Mouse (Mus musculus): ENCODE data around the gene Lsm4.

The Lsm4 gene

GRCm38 (mm10) chr8:70655469-70655868 is 17.6 kb upstream of the Lsm4 start:
- H3K36me3 ChIP-seq (ENCODE audit: insufficient read depth, low read length): peaks cover 63% of the 10 kb centered on the region
- no peaks in the 10 kb centered on the region for H3K27me3 ChIP-seq (ENCODE audit: insufficient read depth, low read length)
- H3K9me3 ChIP-seq (ENCODE audit: low read length): no peaks in the 10 kb centered on the region
- TF ChIP-seq NANOG (IDR thresholded peaks at IDR 0.05; ENCODE audit: borderline replicate concordance, low read length): no peak
- no peak for TF ChIP-seq POU5F1 (IDR thresholded peaks at IDR 0.05; ENCODE audit: borderline replicate concordance, low read length)
- TF ChIP-seq CTCF (conservative IDR thresholded peaks at IDR 0.05; ENCODE audit: low read length): no peak
- no peak overlapping the region for H3K4me3 ChIP-seq (replicated peaks; ENCODE audit: low read length)
- H3K4me1 ChIP-seq (replicated peaks; ENCODE audit: low read depth, low read length): peaks cover 79% of the 10 kb centered on the region

- peaks cover 55% of the 10 kb centered on the region for H3K36me3 ChIP-seq (ENCODE audit: insufficient read depth, low read length)
- no peak for TF ChIP-seq CTCF (conservative IDR thresholded peaks at IDR 0.05; ENCODE audit: low read length)
- no peak for TF ChIP-seq POU5F1 (IDR thresholded peaks at IDR 0.05; ENCODE audit: borderline replicate concordance, low read length)
- no peak for TF ChIP-seq NANOG (IDR thresholded peaks at IDR 0.05; ENCODE audit: borderline replicate concordance, low read length)
- no peaks in the 10 kb centered on the region for H3K27me3 ChIP-seq (ENCODE audit: insufficient read depth, low read length)
- peaks cover 78% of the 10 kb centered on the region for H3K4me1 ChIP-seq (replicated peaks; ENCODE audit: low read depth, low read length)
- H3K4me3 ChIP-seq (replicated peaks; ENCODE audit: low read length): peak overlapping the region; percentile 41
- H3K9me3 ChIP-seq (ENCODE audit: low read length): no peaks in the 10 kb centered on the region
Observed at GRCm38 (mm10) chr8:70656193-70656790, 16.8 kb upstream of the Lsm4 start.

GRCm38 (mm10) chr8:70657214-70657613 is 15.8 kb upstream of the Lsm4 start:
- H3K36me3 ChIP-seq (ENCODE audit: insufficient read depth, low read length): peaks cover 46% of the 10 kb centered on the region
- TF ChIP-seq NANOG (IDR thresholded peaks at IDR 0.05; ENCODE audit: borderline replicate concordance, low read length) (no peak), CTCF (conservative IDR thresholded peaks at IDR 0.05; ENCODE audit: low read length) (no peak; the same call in 1 of the 2 replicates), POU5F1 (IDR thresholded peaks at IDR 0.05; ENCODE audit: borderline replicate concordance, low read length) (no peak)

GRCm38 (mm10) chr8:70657739-70658138 is 15.3 kb upstream of the Lsm4 start:
- TF ChIP-seq POU5F1 (IDR thresholded peaks at IDR 0.05; ENCODE audit: borderline replicate concordance, low read length) (no peak), NANOG (IDR thresholded peaks at IDR 0.05; ENCODE audit: borderline replicate concordance, low read length) (no peak), CTCF (conservative IDR thresholded peaks at IDR 0.05; ENCODE audit: low read length) (no peak)
- Histone ChIP-seq H3K27me3 (ENCODE audit: insufficient read depth, low read length) (no peaks in the 10 kb centered on the region), H3K4me1 (replicated peaks; ENCODE audit: low read depth, low read length) (peaks cover 68% of the 10 kb centered on the region)

More at GRCm38 (mm10) chr8:70657214-70657613, 15.8 kb upstream of the Lsm4 start:
- H3K4me1 ChIP-seq (replicated peaks; ENCODE audit: low read depth, low read length): peaks cover 74% of the 10 kb centered on the region
- H3K9me3 ChIP-seq (ENCODE audit: low read length): no peaks in the 10 kb centered on the region
- no peaks in the 10 kb centered on the region for H3K27me3 ChIP-seq (ENCODE audit: insufficient read depth, low read length)
- no peak overlapping the region for H3K4me3 ChIP-seq (replicated peaks; ENCODE audit: low read length)

GRCm38 (mm10) chr8:70658897-70659603 is 14.0 kb upstream of the Lsm4 start:
- Histone ChIP-seq H3K27me3 (ENCODE audit: insufficient read depth, low read length) (no peaks in the 10 kb centered on the region), H3K9me3 (ENCODE audit: low read length) (no peaks in the 10 kb centered on the region), H3K4me3 (replicated peaks; ENCODE audit: low read length) (peak overlapping the region; percentile 93), H3K4me1 (replicated peaks; ENCODE audit: low read depth, low read length) (peaks cover 65% of the 10 kb centered on the region), H3K36me3 (ENCODE audit: insufficient read depth, low read length) (peaks cover 39% of the 10 kb centered on the region)
- TF ChIP-seq NANOG (IDR thresholded peaks at IDR 0.05; ENCODE audit: borderline replicate concordance, low read length): no peak
- no peak for TF ChIP-seq POU5F1 (IDR thresholded peaks at IDR 0.05; ENCODE audit: borderline replicate concordance, low read length)
- TF ChIP-seq CTCF (conservative IDR thresholded peaks at IDR 0.05; ENCODE audit: low read length): no peak

More at GRCm38 (mm10) chr8:70657739-70658138, 15.3 kb upstream of the Lsm4 start:
- H3K36me3 ChIP-seq (ENCODE audit: insufficient read depth, low read length): peaks cover 40% of the 10 kb centered on the region
- H3K4me3 ChIP-seq (replicated peaks; ENCODE audit: low read length): no peak overlapping the region
- H3K9me3 ChIP-seq (ENCODE audit: low read length): no peaks in the 10 kb centered on the region

- Histone ChIP-seq H3K9me3 (ENCODE audit: low read length) (no peaks in the 10 kb centered on the region), H3K4me1 (replicated peaks; ENCODE audit: low read depth, low read length) (peaks cover 59% of the 10 kb centered on the region), H3K36me3 (ENCODE audit: insufficient read depth, low read length) (peaks cover 32% of the 10 kb centered on the region), H3K27me3 (ENCODE audit: insufficient read depth, low read length) (no peaks in the 10 kb centered on the region), H3K4me3 (replicated peaks; ENCODE audit: low read length) (peak overlapping the region; percentile 93)
- TF ChIP-seq POU5F1 (IDR thresholded peaks at IDR 0.05; ENCODE audit: borderline replicate concordance, low read length) (no peak), CTCF (conservative IDR thresholded peaks at IDR 0.05; ENCODE audit: low read length) (no peak)
Observed at GRCm38 (mm10) chr8:70659604-70660272, 13.3 kb upstream of the Lsm4 start.

GRCm38 (mm10) chr8:70660273-70660725 is 12.7 kb upstream of the Lsm4 start, which contains the start of gene Pgpep1:
TSS of gene Pgpep1 (minus strand) at chr8:70660388.
- Histone ChIP-seq H3K27me3 (ENCODE audit: insufficient read depth, low read length) (no peaks in the 10 kb centered on the region), H3K4me3 (replicated peaks; ENCODE audit: low read length) (peak within 1 kb of the TSS; percentile 93), H3K36me3 (ENCODE audit: insufficient read depth, low read length) (peaks cover 26% of the 10 kb centered on the region), H3K4me1 (replicated peaks; ENCODE audit: low read depth, low read length) (peaks cover 57% of the 10 kb centered on the region), H3K9me3 (ENCODE audit: low read length) (no peaks in the 10 kb centered on the region)
- TF ChIP-seq CTCF (conservative IDR thresholded peaks at IDR 0.05; ENCODE audit: low read length) (no peak), POU5F1 (IDR thresholded peaks at IDR 0.05; ENCODE audit: borderline replicate concordance, low read length) (no peak), NANOG (IDR thresholded peaks at IDR 0.05; ENCODE audit: borderline replicate concordance, low read length) (no peak)

GRCm38 (mm10) chr8:70663691-70664090 is 9.4 kb upstream of the Lsm4 start:
- Histone ChIP-seq H3K27me3 (ENCODE audit: insufficient read depth, low read length) (no peaks in the 10 kb centered on the region), H3K9me3 (ENCODE audit: low read length) (no peaks in the 10 kb centered on the region), H3K36me3 (ENCODE audit: insufficient read depth, low read length) (no peaks in the 10 kb centered on the region), H3K4me3 (replicated peaks; ENCODE audit: low read length) (no peak overlapping the region), H3K4me1 (replicated peaks; ENCODE audit: low read depth, low read length) (peaks cover 50% of the 10 kb centered on the region)
- TF ChIP-seq CTCF (conservative IDR thresholded peaks at IDR 0.05; ENCODE audit: low read length) (no peak), POU5F1 (IDR thresholded peaks at IDR 0.05; ENCODE audit: borderline replicate concordance, low read length) (no peak), NANOG (IDR thresholded peaks at IDR 0.05; ENCODE audit: borderline replicate concordance, low read length) (no peak)

Measured in E14TG2a.4 (cell line).